Mouse (Mus musculus) limb, embryonic 10.5 days (tissue): ENCODE measurements around the gene Hnrnpab. TPM values are rescaled to one million over a fixed set of nuclear protein-coding genes. Genes with fewer than 3 reads are reported as not detected.

ENCODE experiments used
- DNase-seq: peaks from one replicate; pipeline ENCODE4 v3.0.0-alpha.2; 2017; ENCODE audit warnings: low spot score
- H3K27ac ChIP-seq: fragments of 300-500 bp; sonication (generic); 2 replicates; pipeline ENCODE4 v1.5.1; 2016; ENCODE audit warnings: mild to moderate bottlenecking
- H3K27me3 ChIP-seq: fragments of 300-500 bp; sonication (generic); 2 replicates; pipeline ENCODE4 v1.6.1; 2016; ENCODE audit warnings: low read depth, mild to moderate bottlenecking; ENCODE audit not compliant: poor library complexity, severe bottlenecking
- H3K36me3 ChIP-seq: fragments of 300-500 bp; sonication (generic); 2 replicates; pipeline ENCODE4 v1.6.1; 2016; ENCODE audit warnings: mild to moderate bottlenecking, moderate library complexity
- H3K4me1 ChIP-seq: fragments of 300-500 bp; sonication (generic); 2 replicates; pipeline ENCODE4 v1.6.1; 2016
- H3K4me3 ChIP-seq: fragments of 300-500 bp; sonication (generic); 2 replicates; pipeline ENCODE4 v1.5.1; 2016; ENCODE audit warnings: mild to moderate bottlenecking, moderate library complexity
- H3K9me3 ChIP-seq: fragments of 300-500 bp; sonication (generic); replicated peaks from 2 replicates; pipeline ENCODE4 v1.6.1; 2016; ENCODE audit warnings: mild to moderate bottlenecking
- WGBS: fragments of 180-500 bp; shearing (Covaris S2); methylation state at CpG from one replicate; pipeline ENCODE4 v1.1.7; 2016; 5-methylcytosine and 5-hydroxymethylcytosine counted together
- polyA plus RNA-seq: library from polyadenylated mRNA; unstranded; fragments of >200 nt; fragmentation: Nextera tagmentation; extraction: Ambion mirVana; gene quantifications from 2 replicates; pipeline ENCODE4 v1.2.1, GENCODE M21; 2016

The Hnrnpab gene
- 723 and 764 TPM in 2 replicates for polyA plus RNA-seq

DNA sequence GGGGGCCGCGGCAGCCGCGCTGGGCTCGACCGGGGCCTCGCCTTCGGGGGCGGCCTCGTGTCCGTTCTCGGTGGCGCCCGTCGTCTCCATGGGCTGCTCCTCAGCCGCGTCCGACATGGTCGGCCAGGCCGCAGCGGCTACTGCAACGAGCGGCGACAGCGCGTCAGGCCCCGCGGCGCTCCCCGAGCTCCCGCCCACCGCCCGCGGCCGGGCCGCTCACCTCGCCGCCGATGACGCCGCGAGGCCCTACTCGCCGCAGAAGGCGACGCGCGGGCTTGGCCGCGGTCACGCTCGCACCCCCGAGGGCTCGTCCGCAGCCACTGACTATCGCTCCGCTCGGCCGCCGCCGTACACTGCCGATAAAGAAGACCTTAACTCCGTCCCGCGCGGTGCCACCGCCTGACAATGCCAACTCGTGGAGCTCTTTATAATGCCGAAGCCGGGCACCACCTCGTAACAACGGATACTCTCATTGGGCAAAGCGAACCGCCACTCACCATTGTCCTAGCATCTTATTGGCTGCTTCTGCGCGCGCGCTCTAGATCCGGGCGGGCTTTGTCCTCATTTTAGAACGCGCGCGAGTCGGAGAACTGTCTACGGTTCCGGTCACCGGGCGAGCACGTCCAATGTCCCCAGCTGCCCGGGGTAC is at the start of gene Hnrnpab:
Gene Hnrnpab (minus strand): TSS at position 401 of the 649 bp plus-strand sequence.
- WGBS: under 1% methylated on average over 90 of the region's 91 CpGs
- peak; percentile 99 for DNase-seq
- H3K36me3 ChIP-seq: peaks cover 45% of the 10 kb centered on the region
- H3K27ac ChIP-seq: peak within 1 kb of the TSS; percentile 99
- no peaks in the 10 kb centered on the region for H3K9me3 ChIP-seq
- peak within 1 kb of the TSS; percentile 86 for H3K4me3 ChIP-seq
- H3K4me1 ChIP-seq: peaks cover 35% of the 10 kb centered on the region
- H3K27me3 ChIP-seq: no peaks in the 10 kb centered on the region

DNA sequence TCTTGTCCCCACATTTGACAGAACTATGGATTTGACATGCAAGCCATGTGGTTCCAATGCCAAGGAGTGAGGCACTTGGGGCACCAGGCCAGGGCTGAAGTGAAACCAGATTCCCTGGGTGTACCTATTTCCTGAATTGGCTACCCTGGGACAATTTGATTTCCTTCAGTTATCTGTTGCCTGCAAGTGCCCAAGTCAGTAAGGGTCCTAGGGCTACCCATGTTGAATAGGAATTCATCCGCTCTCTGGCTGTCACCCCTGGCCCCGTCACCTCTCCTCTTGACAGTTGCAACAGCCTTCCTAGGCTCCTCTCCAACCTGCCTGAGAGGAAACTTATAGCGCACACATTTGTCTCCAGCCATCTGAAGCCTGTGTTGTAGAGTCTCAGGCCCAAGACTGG is 48.2 kb upstream of the Hnrnpab start:
- Histone ChIP-seq H3K36me3 (peaks cover 9% of the 10 kb centered on the region; the same call in 1 of the 2 replicates), H3K4me1 (peaks cover 34% of the 10 kb centered on the region), H3K9me3 (no peaks in the 10 kb centered on the region), H3K27ac (no peak overlapping the region), H3K4me3 (no peak overlapping the region), H3K27me3 (no peaks in the 10 kb centered on the region)
- 88% methylated on average over 3 of the region's 3 CpGs for WGBS
- no peak for DNase-seq

DNA sequence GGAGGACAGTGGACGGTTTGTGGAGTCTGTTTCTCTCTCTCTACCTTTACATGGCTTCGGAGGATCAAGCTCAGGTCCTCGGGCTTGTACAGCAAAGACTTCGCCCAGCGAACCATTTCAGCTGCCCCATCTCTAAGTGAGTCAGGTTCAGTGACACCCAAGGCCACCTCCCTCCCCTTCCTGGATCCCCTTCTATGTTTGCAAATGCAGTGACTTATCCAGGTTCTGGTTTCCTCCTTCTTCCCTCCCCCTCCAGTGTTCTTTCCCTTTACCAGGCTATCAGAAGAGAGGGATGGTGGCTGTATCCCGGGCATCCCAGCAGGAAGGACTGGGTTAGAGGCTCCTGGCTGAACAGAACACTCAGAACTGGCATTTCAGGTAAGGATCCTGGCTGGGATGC is 47.1 kb upstream of the Hnrnpab start:
- 91% methylated on average over 6 of the region's 6 CpGs for WGBS
- Histone ChIP-seq H3K36me3 (peaks cover 9% of the 10 kb centered on the region; the same call in 1 of the 2 replicates), H3K27ac (no peak overlapping the region), H3K4me3 (no peak overlapping the region), H3K9me3 (no peaks in the 10 kb centered on the region), H3K4me1 (peaks cover 38% of the 10 kb centered on the region), H3K27me3 (no peaks in the 10 kb centered on the region)
- no peak for DNase-seq

- WGBS: 90% methylated on average over 4 of the region's 4 CpGs
- no peak for DNase-seq
- Histone ChIP-seq H3K27me3 (no peaks in the 10 kb centered on the region), H3K36me3 (peaks cover 9% of the 10 kb centered on the region; the same call in 1 of the 2 replicates), H3K9me3 (no peaks in the 10 kb centered on the region), H3K4me3 (no peak overlapping the region), H3K4me1 (peaks cover 39% of the 10 kb centered on the region), H3K27ac (no peak overlapping the region)
Observed at GRCm38 (mm10) chr11:51652889-51653418, 46.3 kb upstream of the Hnrnpab start.

- peak within 1 kb of the TSS; percentile 73 for H3K4me3 ChIP-seq
- peaks cover 5% of the 10 kb centered on the region; the same call in 1 of the 2 replicates for H3K36me3 ChIP-seq
- peak; percentile 83 for DNase-seq
- no peaks in the 10 kb centered on the region for H3K27me3 ChIP-seq
- H3K4me1 ChIP-seq: peaks cover 54% of the 10 kb centered on the region
- H3K9me3 ChIP-seq: no peaks in the 10 kb centered on the region
- peak within 1 kb of the TSS; percentile 87 for H3K27ac ChIP-seq
- WGBS: 1% methylated on average over 68 of the region's 70 CpGs
Observed at GRCm38 (mm10) chr11:51650691-51651515, 44.3 kb upstream of the Hnrnpab start, which contains the start of the genes N4bp3 and D930048N14Rik. N4bp3 (minus strand) TSS chr11:51650842. D930048N14Rik (plus strand) TSS chr11:51650954.

GRCm38 (mm10) chr11:51650261-51650660 is 43.6 kb upstream of the Hnrnpab start:
- peak; percentile 44 for DNase-seq
- Histone ChIP-seq H3K27ac (peak overlapping the region; percentile 87), H3K4me3 (peak overlapping the region; percentile 73), H3K27me3 (no peaks in the 10 kb centered on the region), H3K9me3 (no peaks in the 10 kb centered on the region), H3K36me3 (peaks cover 12% of the 10 kb centered on the region), H3K4me1 (peaks cover 59% of the 10 kb centered on the region)
- WGBS: under 1% methylated on average over 30 of the region's 30 CpGs

DNA sequence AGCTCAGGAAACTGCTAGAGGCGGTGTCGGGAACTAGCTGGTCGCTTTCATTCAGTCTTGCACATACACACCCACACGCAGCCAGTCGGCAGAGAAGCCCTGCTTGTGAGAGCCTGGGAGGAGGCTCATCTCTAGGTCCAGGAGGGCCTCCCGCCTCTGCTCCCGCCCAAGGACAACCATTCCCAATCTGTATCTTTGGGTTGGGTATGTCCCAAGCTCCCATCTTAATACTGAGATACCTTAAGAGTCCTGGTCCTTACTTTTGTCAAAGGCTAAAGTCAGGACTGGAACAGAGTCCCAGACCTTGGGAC is 43.2 kb upstream of the Hnrnpab start:
- WGBS: 2% methylated on average over 7 of the region's 7 CpGs
- DNase-seq: no peak
- peak overlapping the region; percentile 87 for H3K27ac ChIP-seq

GRCm38 (mm10) chr11:51649111-51649888 is 42.7 kb upstream of the Hnrnpab start:
- Histone ChIP-seq H3K9me3 (no peaks in the 10 kb centered on the region), H3K27ac (peak overlapping the region; percentile 87), H3K4me3 (peak overlapping the region; percentile 73), H3K4me1 (peaks cover 68% of the 10 kb centered on the region), H3K36me3 (peaks cover 19% of the 10 kb centered on the region), H3K27me3 (no peaks in the 10 kb centered on the region)
- WGBS: 32% methylated on average over 11 of the region's 11 CpGs
- DNase-seq: peak; percentile 47

More for the DNA sequence above, 43.2 kb upstream of the Hnrnpab start:
- H3K27me3 ChIP-seq: no peaks in the 10 kb centered on the region
- H3K36me3 ChIP-seq: peaks cover 16% of the 10 kb centered on the region
- peak overlapping the region; percentile 73 for H3K4me3 ChIP-seq
- peaks cover 63% of the 10 kb centered on the region for H3K4me1 ChIP-seq
- no peaks in the 10 kb centered on the region for H3K9me3 ChIP-seq

DNA sequence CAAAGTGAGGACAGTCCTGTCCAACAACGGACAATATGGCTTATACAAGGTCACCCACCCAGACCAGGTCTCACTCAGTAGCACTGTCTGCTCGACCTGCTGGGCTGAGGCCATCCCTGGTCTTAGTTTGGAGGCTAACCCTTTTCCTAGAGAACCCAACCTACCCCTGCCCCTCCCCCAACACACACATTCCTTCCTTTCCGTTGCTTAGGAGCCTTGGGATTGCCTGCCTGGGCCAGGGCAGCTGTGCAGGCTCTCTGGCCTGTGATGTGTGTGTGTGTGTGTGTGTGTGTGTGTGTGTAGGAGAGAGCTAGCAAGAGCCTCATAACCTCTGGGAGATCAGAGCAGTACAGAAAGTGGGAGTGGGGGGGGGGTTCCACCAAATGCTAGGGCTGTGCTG is 41.9 kb upstream of the Hnrnpab start:
- peak overlapping the region; percentile 73 for H3K4me3 ChIP-seq
- peak overlapping the region; percentile 87 for H3K27ac ChIP-seq
- H3K27me3 ChIP-seq: no peaks in the 10 kb centered on the region
- peaks cover 75% of the 10 kb centered on the region for H3K4me1 ChIP-seq
- peaks cover 27% of the 10 kb centered on the region for H3K36me3 ChIP-seq
- H3K9me3 ChIP-seq: no peaks in the 10 kb centered on the region
- peak; percentile 70 for DNase-seq
- 24% methylated on average over 3 of the region's 3 CpGs for WGBS

DNA sequence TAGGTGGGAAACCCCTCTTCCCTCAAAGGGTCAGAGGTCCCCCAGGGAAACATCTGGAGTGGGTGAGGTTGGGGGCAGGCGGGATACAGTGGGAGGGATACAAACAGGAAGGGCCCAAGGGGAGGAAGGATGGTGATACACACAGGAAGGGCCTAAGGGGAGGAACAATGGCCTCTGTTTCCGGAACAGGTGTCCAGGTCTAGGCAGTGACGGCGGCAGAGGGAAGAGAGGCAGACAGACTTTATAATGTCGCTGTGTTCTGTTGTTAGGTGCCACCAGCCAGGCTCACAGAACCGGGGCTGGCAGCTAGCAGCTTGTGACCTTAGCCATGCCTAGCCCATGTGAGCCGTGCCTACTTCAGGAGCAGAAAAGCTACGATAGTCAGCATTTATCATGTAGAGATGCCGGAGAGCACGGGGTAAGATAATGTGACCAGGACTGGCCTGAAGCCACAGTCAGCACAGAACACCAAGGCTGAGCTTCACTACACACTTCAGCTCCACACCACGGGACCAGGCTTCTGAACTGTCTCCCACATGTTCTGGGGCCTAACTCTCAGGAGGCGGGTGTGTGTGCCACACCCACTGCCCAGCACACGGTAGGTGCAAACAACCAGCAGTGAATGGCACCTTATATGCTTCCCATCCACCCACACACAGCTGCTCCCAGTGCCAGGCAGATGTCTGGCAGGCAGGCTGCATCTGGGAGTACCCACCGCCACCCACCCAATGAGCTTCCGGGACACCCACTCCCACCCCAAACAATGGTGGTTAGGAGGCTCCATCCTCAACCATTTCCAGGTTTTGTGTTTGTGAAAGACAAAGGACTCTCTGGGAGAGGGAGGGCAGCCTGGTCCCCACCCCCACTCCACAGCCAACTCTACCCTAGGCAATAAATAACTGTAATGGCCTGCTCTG is 40.4 kb upstream of the Hnrnpab start:
- peaks cover 82% of the 10 kb centered on the region for H3K4me1 ChIP-seq
- peak overlapping the region; percentile 9; the same call in 1 of the 2 replicates for H3K4me3 ChIP-seq

GRCm38 (mm10) chr11:51646245-51646644 is 39.6 kb upstream of the Hnrnpab start:
- Histone ChIP-seq H3K27me3 (no peaks in the 10 kb centered on the region), H3K9me3 (no peaks in the 10 kb centered on the region), H3K27ac (peak overlapping the region; percentile 87), H3K4me1 (peaks cover 81% of the 10 kb centered on the region), H3K36me3 (peaks cover 50% of the 10 kb centered on the region), H3K4me3 (0 out of 2 replicates have a peak overlapping the region, but pooled peaks have one; percentile 2)
- no peak for DNase-seq
- 68% methylated on average over 7 of the region's 7 CpGs for WGBS

More for the DNA sequence above, 40.4 kb upstream of the Hnrnpab start:
- no peaks in the 10 kb centered on the region for H3K27me3 ChIP-seq
- H3K36me3 ChIP-seq: peaks cover 42% of the 10 kb centered on the region
- DNase-seq: no peak
- WGBS: 73% methylated on average over 15 of the region's 15 CpGs
- no peaks in the 10 kb centered on the region for H3K9me3 ChIP-seq
- peak overlapping the region; percentile 87 for H3K27ac ChIP-seq
